Mouse (Mus musculus) heart, postnatal 0 days (tissue): ENCODE results near the gene Mapt. TPM values are rescaled to one million over a fixed set of nuclear protein-coding genes. Genes with fewer than 3 reads are reported as not detected.

Source experiments
- ATAC-seq: fragments of 200-750 bp; cut with Nextera tagmentation; 2 replicates; pipeline ENCODE4 v1.8.0; 2017; ENCODE audit warnings: low read depth, moderate number of reproducible peaks, moderate library complexity; ENCODE audit not compliant: insufficient read depth
- DNase-seq: peaks from one replicate; pipeline ENCODE4 v3.0.0-alpha.2; 2016; ENCODE audit warnings: low spot score
- H3K27ac ChIP-seq: fragments of 300-500 bp; sonication (generic); 2 replicates; pipeline ENCODE4 v1.5.1; 2014; ENCODE audit warnings: low read depth, mild to moderate bottlenecking
- H3K27me3 ChIP-seq: fragments of 300-500 bp; sonication (generic); 2 replicates; pipeline ENCODE4 v1.6.1; 2014; ENCODE audit warnings: low read length, mixed read lengths; ENCODE audit not compliant: control insufficient read depth, insufficient read depth
- H3K36me3 ChIP-seq: fragments of 300-500 bp; sonication (generic); replicated peaks from 2 replicates; pipeline ENCODE4 v1.6.1; 2014; ENCODE audit warnings: low read length, mixed read lengths; ENCODE audit not compliant: control insufficient read depth, insufficient read depth
- H3K4me1 ChIP-seq: fragments of 300-500 bp; sonication (generic); 2 replicates; pipeline ENCODE4 v1.6.1; 2014; ENCODE audit warnings: antibody characterized with exemption; ENCODE audit not compliant: control insufficient read depth, insufficient read depth
- H3K4me2 ChIP-seq: fragments of 300-500 bp; sonication (generic); 2 replicates; pipeline ENCODE4 v1.6.1; 2014; ENCODE audit warnings: low read depth, mild to moderate bottlenecking, low read length, moderate library complexity
- H3K4me3 ChIP-seq: fragments of 300-500 bp; sonication (generic); 2 replicates; pipeline ENCODE4 v1.5.1; 2014; ENCODE audit warnings: low read depth, low read length
- H3K9ac ChIP-seq: fragments of 300-500 bp; sonication (generic); replicated peaks from 2 replicates; pipeline ENCODE4 v1.6.1; 2014; ENCODE audit warnings: low read depth, low read length, mixed read lengths
- H3K9me3 ChIP-seq: fragments of 300-500 bp; sonication (generic); replicated peaks from 2 replicates; pipeline ENCODE4 v1.6.1; 2016; ENCODE audit warnings: low read length; ENCODE audit not compliant: control insufficient read depth
- CTCF ChIP-seq: IDR thresholded peaks from 2 replicates; pipeline ENCODE4 v1.5.1; 2016; ENCODE audit warnings: antibody characterized with exemption, control low read depth, low read depth
- EP300 ChIP-seq: IDR thresholded peaks from 2 replicates; pipeline ENCODE4 v1.6.1; 2016; ENCODE audit warnings: antibody characterized with exemption, low read depth
- WGBS: fragments of 180-500 bp; shearing (Covaris S2); extraction: QIAGEN DNeasy Blood & Tissue Kit; methylation state at CpG from one replicate; pipeline ENCODE4 v1.1.7; 2014; 5-methylcytosine and 5-hydroxymethylcytosine counted together
- polyA plus RNA-seq: library from polyadenylated mRNA; unstranded; fragments of >200 nt; fragmentation: Nextera tagmentation; extraction: Ambion mirVana; gene quantifications from 2 replicates; pipeline ENCODE4 v1.2.1, GENCODE M21; 2015
- total RNA-seq: library from RNA; depleted of rRNA; stranded (reverse); fragments of >200 nt; gene quantifications from 2 replicates; pipeline ENCODE4 v1.2.3, GENCODE M21; 2014; ENCODE audit warnings: low replicate concordance

The Mapt gene
- total and polyA plus RNA-seq, 2 experiments from 2014 or later = 0.23 to 0.63 TPM

DNA sequence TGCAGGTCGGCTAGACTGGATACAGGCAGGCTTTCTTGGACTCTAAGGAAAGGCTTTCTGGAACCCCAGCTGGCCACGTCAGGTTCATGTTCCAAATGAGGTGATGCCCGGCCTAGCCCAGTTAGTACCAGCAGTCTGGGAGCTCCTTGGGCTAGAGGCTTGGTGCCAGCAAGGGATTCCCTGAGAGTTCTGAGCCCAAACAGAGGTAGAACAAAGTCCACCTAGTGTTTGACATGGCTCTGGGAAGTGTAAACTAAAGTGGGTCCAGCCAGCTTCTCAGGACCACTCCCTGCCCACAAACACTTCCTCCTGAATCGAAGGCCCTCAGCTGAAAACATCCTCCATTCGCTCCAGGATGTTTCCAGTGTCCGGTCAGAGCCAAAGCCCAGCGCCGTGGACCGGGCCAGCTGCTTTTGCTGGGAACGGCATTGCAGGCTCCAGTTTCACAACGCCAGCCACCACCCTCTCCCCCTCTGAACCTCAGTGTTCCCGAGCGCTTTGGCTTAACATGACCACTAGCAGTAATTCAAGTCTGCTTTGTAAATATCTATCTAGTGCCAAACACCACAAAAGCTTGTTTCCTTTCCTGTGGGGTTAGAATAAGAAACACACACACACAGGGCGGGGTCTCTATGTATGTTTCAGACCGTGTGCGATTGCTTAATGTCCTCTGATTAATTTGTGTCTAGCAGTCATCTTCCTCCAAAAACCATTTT lies 85.7 kb downstream of the Mapt start:
- Histone ChIP-seq H3K27me3 (no peaks in the 10 kb centered on the region), H3K4me3 (no peak overlapping the region), H3K27ac (no peak overlapping the region), H3K9me3 (no peaks in the 10 kb centered on the region), H3K9ac (no peak overlapping the region), H3K4me1 (no peaks in the 10 kb centered on the region), H3K4me2 (no peak overlapping the region), H3K36me3 (no peaks in the 10 kb centered on the region)
- ATAC-seq (0 out of 2 replicates have a peak, but pooled peaks have one; percentile 15), DNase-seq (peak; percentile 61)
- TF ChIP-seq EP300 (no peak), CTCF (no peak)
- WGBS = 67% methylated on average over 16 of the region's 16 CpGs

DNA sequence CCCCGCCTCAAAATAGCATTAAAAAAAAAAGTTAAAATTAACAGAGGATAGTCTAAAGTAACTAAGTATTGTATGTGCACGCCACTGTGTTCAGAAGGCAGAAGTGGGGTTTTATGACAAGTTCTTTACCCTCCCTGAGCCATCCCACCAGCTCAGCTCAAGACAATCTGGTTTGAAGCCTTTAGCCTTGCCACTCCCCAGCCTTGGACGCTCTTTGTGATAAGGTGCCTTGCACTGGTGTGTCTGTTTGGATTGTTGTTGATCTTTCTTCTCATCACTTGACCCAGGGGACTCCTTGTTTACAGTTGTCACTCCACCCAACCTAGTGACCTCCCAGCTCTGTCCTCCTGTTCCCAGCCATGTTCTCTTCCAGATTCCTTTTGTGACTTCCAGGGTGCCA lies 86.4 kb downstream of the Mapt start:
- H3K9me3 ChIP-seq = no peaks in the 10 kb centered on the region
- 67% methylated on average over 3 of the region's 3 CpGs for WGBS
- no peaks in the 10 kb centered on the region for H3K27me3 ChIP-seq
- H3K4me3 ChIP-seq = no peak overlapping the region
- H3K4me2 ChIP-seq = no peak overlapping the region
- no peak for DNase-seq
- TF ChIP-seq EP300 = no peak
- TF ChIP-seq CTCF = no peak
- no peak overlapping the region for H3K27ac ChIP-seq
- H3K9ac ChIP-seq = no peak overlapping the region
- ATAC-seq = no peak
- H3K36me3 ChIP-seq = no peaks in the 10 kb centered on the region
- no peaks in the 10 kb centered on the region for H3K4me1 ChIP-seq

- H3K27me3 ChIP-seq = no peaks in the 10 kb centered on the region
- H3K9me3 ChIP-seq = no peaks in the 10 kb centered on the region
- ATAC-seq (peak; percentile 76), DNase-seq (peak; percentile 35)
- peak overlapping the region; percentile 94 for H3K4me2 ChIP-seq
- H3K4me1 ChIP-seq = no peaks in the 10 kb centered on the region
- peak overlapping the region; percentile 64 for H3K9ac ChIP-seq
- TF ChIP-seq CTCF (no peak), EP300 (no peak)
- peak overlapping the region; percentile 60 for H3K4me3 ChIP-seq
- 1% methylated on average over 24 of the region's 24 CpGs for WGBS
- peak overlapping the region; percentile 32; the same call in 1 of the 2 replicates for H3K27ac ChIP-seq
- no peaks in the 10 kb centered on the region for H3K36me3 ChIP-seq
Measured at GRCm38 (mm10) chr11:104318940-104319781, 88.0 kb downstream of the Mapt start.

GRCm38 (mm10) chr11:104320511-104320910 lies 89.3 kb downstream of the Mapt start:
- H3K27me3 ChIP-seq = no peaks in the 10 kb centered on the region
- 66% methylated on average over 5 of the region's 5 CpGs for WGBS
- DNase-seq = no peak
- no peaks in the 10 kb centered on the region for H3K9me3 ChIP-seq
- no peak overlapping the region for H3K4me2 ChIP-seq
- H3K9ac ChIP-seq = no peak overlapping the region
- no peak for ATAC-seq
- H3K27ac ChIP-seq = no peak overlapping the region
- no peaks in the 10 kb centered on the region for H3K36me3 ChIP-seq
- no peak overlapping the region for H3K4me3 ChIP-seq
- no peaks in the 10 kb centered on the region for H3K4me1 ChIP-seq
- no peak for TF ChIP-seq CTCF
- TF ChIP-seq EP300 = no peak

- 38% methylated on average over 4 of the region's 4 CpGs for WGBS
- H3K4me1 ChIP-seq = no peaks in the 10 kb centered on the region
- no peaks in the 10 kb centered on the region for H3K9me3 ChIP-seq
- no peaks in the 10 kb centered on the region for H3K36me3 ChIP-seq
- H3K4me3 ChIP-seq = no peak overlapping the region
- H3K9ac ChIP-seq = no peak overlapping the region
- no peaks in the 10 kb centered on the region for H3K27me3 ChIP-seq
- ATAC-seq (no peak), DNase-seq (no peak)
- TF ChIP-seq CTCF (no peak), EP300 (no peak)
- no peak overlapping the region for H3K4me2 ChIP-seq
- no peak overlapping the region for H3K27ac ChIP-seq
Measured at GRCm38 (mm10) chr11:104322142-104322541, 91.0 kb downstream of the Mapt start.
